Mouse (Mus musculus) forebrain, postnatal 0 days (tissue): ENCODE results near the gene Rnf224. TPM values are rescaled to one million over a fixed set of nuclear protein-coding genes. Genes with fewer than 3 reads are reported as not detected.
"Not testable (repeated sequence)": the region's sequence is repeated elsewhere in the genome, so short reads cannot be mapped to it uniquely, and the experiment has no call there.

Source experiments
- ATAC-seq: fragments of 200-750 bp; cut with Nextera tagmentation; 2 replicates; pipeline ENCODE4 v1.8.0; 2017; ENCODE audit warnings: mild to moderate bottlenecking, moderate library complexity
- DNase-seq: peaks from one replicate; pipeline ENCODE4 v3.0.0-alpha.2; 2015
- H3K27ac ChIP-seq: fragments of 300-500 bp; sonication (generic); 2 replicates; pipeline ENCODE4 v1.5.1; 2014; ENCODE audit warnings: low read depth, mild to moderate bottlenecking, antibody characterized with exemption, low read length, moderate library complexity, mixed read lengths
- H3K27me3 ChIP-seq: fragments of 300-500 bp; sonication (generic); 2 replicates; pipeline ENCODE4 v1.6.1; 2014; ENCODE audit warnings: mild to moderate bottlenecking, low read length, mixed read lengths; ENCODE audit not compliant: insufficient read depth
- H3K36me3 ChIP-seq: fragments of 300-500 bp; sonication (generic); 2 replicates; pipeline ENCODE4 v1.6.1; 2014; ENCODE audit warnings: mild to moderate bottlenecking, moderate library complexity; ENCODE audit not compliant: insufficient read depth
- H3K4me1 ChIP-seq: fragments of 300-500 bp; sonication (generic); 2 replicates; pipeline ENCODE4 v1.6.1; 2014; ENCODE audit warnings: antibody characterized with exemption; ENCODE audit not compliant: insufficient read depth
- H3K4me2 ChIP-seq: fragments of 300-500 bp; sonication (generic); 2 replicates; pipeline ENCODE4 v1.6.1; 2014; ENCODE audit warnings: low read depth, mild to moderate bottlenecking, moderate library complexity
- H3K4me3 ChIP-seq: fragments of 300-500 bp; sonication (generic); 2 replicates; pipeline ENCODE4 v1.5.1; 2014; ENCODE audit warnings: low read depth, low read length, mixed read lengths
- H3K9ac ChIP-seq: fragments of 300-500 bp; sonication (generic); 2 replicates; pipeline ENCODE4 v1.6.1; 2014; ENCODE audit warnings: mild to moderate bottlenecking
- H3K9me3 ChIP-seq: fragments of 300-500 bp; sonication (generic); 2 replicates; pipeline ENCODE4 v1.6.1; 2016; ENCODE audit warnings: low read length
- CTCF ChIP-seq: sonication (generic); IDR thresholded peaks from 2 replicates; pipeline ENCODE4 v1.5.1; 2016; ENCODE audit warnings: antibody characterized with exemption, control low read depth, low read depth
- WGBS: fragments of 180-500 bp; shearing (Covaris S2); extraction: QIAGEN DNeasy Blood & Tissue Kit; methylation state at CpG from one replicate; pipeline ENCODE4 v1.1.7; 2014; 5-methylcytosine and 5-hydroxymethylcytosine counted together
- polyA plus RNA-seq: library from polyadenylated mRNA; unstranded; fragments of >200 nt; fragmentation: Nextera tagmentation; extraction: Ambion mirVana; gene quantifications from 2 replicates; pipeline ENCODE4 v1.2.1, GENCODE M21; 2015
- total RNA-seq: library from RNA; depleted of rRNA; stranded (reverse); fragments of >200 nt; gene quantifications from 2 replicates; pipeline ENCODE4 v1.2.3, GENCODE M21; 2014

Rnf224 gene
- total and polyA plus RNA-seq, 2 experiments from 2014 or later, result not detected

GRCm38 (mm10) chr2:25263623-25264285, 27.2 kb upstream of the Rnf224 start:
- no peak overlapping the region for H3K27ac ChIP-seq
- WGBS, result 21% methylated on average over 12 of the region's 12 CpGs
- H3K4me3 ChIP-seq, result peak overlapping the region; percentile 76
- no peaks in the 10 kb centered on the region for H3K27me3 ChIP-seq
- H3K4me1 ChIP-seq, result peaks cover 33% of the 10 kb centered on the region
- no peaks in the 10 kb centered on the region for H3K9me3 ChIP-seq
- H3K36me3 ChIP-seq, result peaks cover 4% of the 10 kb centered on the region; the same call in 1 of the 2 replicates
- peak overlapping the region; percentile 66 for H3K9ac ChIP-seq
- ATAC-seq (no peak), DNase-seq (no peak)
- H3K4me2 ChIP-seq, result peak overlapping the region; percentile 91
- no peak for TF ChIP-seq CTCF

GRCm38 (mm10) chr2:25262795-25263622, 26.4 kb upstream of the Rnf224 start:
- H3K9me3 ChIP-seq, result no peaks in the 10 kb centered on the region
- ATAC-seq (peak; percentile 11), DNase-seq (peak; percentile 56)
- peak overlapping the region; percentile 91 for H3K4me2 ChIP-seq
- peak overlapping the region; percentile 76 for H3K4me3 ChIP-seq
- no peaks in the 10 kb centered on the region for H3K27me3 ChIP-seq
- peak overlapping the region; percentile 66 for H3K9ac ChIP-seq
- peak overlapping the region; percentile 54; the same call in 1 of the 2 replicates for H3K27ac ChIP-seq
- H3K36me3 ChIP-seq, result peaks cover 2% of the 10 kb centered on the region; the same call in 1 of the 2 replicates
- WGBS, result 3% methylated on average over 82 of the region's 82 CpGs
- H3K4me1 ChIP-seq, result peaks cover 33% of the 10 kb centered on the region
- TF ChIP-seq CTCF, result no peak; the same call in 1 of the 2 replicates

GRCm38 (mm10) chr2:25262291-25262767, 25.7 kb upstream of the Rnf224 start, which contains the start of gene Tprn:
Gene Tprn, plus strand, starts transcription at chr2:25262618.
- Histone ChIP-seq H3K27me3 (no peaks in the 10 kb centered on the region), H3K9ac (peak within 1 kb of the TSS; percentile 66), H3K36me3 (no peaks in the 10 kb centered on the region), H3K4me1 (peaks cover 33% of the 10 kb centered on the region), H3K4me2 (peak within 1 kb of the TSS; percentile 91), H3K4me3 (peak within 1 kb of the TSS; percentile 76), H3K27ac (peak within 1 kb of the TSS; percentile 54), H3K9me3 (no peaks in the 10 kb centered on the region)
- ATAC-seq (peak; percentile 99), DNase-seq (peak; percentile 95)
- no peak; the same call in 1 of the 2 replicates for TF ChIP-seq CTCF
- WGBS, result under 1% methylated on average over 37 of the region's 39 CpGs

GRCm38 (mm10) chr2:25261870-25262269, 25.3 kb upstream of the Rnf224 start:
- Histone ChIP-seq H3K9ac (peak overlapping the region; percentile 66), H3K9me3 (no peaks in the 10 kb centered on the region), H3K36me3 (no peaks in the 10 kb centered on the region), H3K4me1 (peaks cover 33% of the 10 kb centered on the region), H3K4me3 (peak overlapping the region; percentile 76), H3K27ac (peak overlapping the region; percentile 41), H3K4me2 (peak overlapping the region; percentile 91), H3K27me3 (no peaks in the 10 kb centered on the region)
- DNase-seq, result no peak
- TF ChIP-seq CTCF, result no peak
- ATAC-seq, result peak; percentile 1; the same call in 1 of the 2 replicates
- 48% methylated on average over 12 of the region's 12 CpGs for WGBS

- ATAC-seq (no peak), DNase-seq (no peak)
- WGBS, result 45% methylated on average over 2 of the region's 2 CpGs
- Histone ChIP-seq H3K36me3 (no peaks in the 10 kb centered on the region), H3K4me3 (no peak overlapping the region), H3K9ac (no peak overlapping the region), H3K27ac (no peak overlapping the region), H3K4me1 (peaks cover 18% of the 10 kb centered on the region), H3K4me2 (no peak overlapping the region), H3K27me3 (no peaks in the 10 kb centered on the region), H3K9me3 (no peaks in the 10 kb centered on the region)
- peak; percentile 57 for TF ChIP-seq CTCF
Observed at GRCm38 (mm10) chr2:25258887-25259286, 22.3 kb upstream of the Rnf224 start.

- WGBS, result 85% methylated on average over 5 of the region's 5 CpGs
- not testable (repeated sequence) for H3K9me3 ChIP-seq, H3K36me3 ChIP-seq, H3K4me3 ChIP-seq, H3K27ac ChIP-seq, H3K27me3 ChIP-seq, DNase-seq, ATAC-seq, H3K4me2 ChIP-seq, H3K9ac ChIP-seq
- peaks cover 10% of the 10 kb centered on the region; the same call in 1 of the 2 replicates for H3K4me1 ChIP-seq
Observed at GRCm38 (mm10) chr2:25257250-25257649, 20.7 kb upstream of the Rnf224 start.
